Mouse (Mus musculus): ENCODE measurements around the gene Bcar1. TPM values are rescaled to one million over a fixed set of nuclear protein-coding genes. Genes with fewer than 3 reads are reported as not detected.

Bcar1 gene
- polyA plus RNA-seq, 2 experiments, result 4.3 to 5.6 TPM

DNA sequence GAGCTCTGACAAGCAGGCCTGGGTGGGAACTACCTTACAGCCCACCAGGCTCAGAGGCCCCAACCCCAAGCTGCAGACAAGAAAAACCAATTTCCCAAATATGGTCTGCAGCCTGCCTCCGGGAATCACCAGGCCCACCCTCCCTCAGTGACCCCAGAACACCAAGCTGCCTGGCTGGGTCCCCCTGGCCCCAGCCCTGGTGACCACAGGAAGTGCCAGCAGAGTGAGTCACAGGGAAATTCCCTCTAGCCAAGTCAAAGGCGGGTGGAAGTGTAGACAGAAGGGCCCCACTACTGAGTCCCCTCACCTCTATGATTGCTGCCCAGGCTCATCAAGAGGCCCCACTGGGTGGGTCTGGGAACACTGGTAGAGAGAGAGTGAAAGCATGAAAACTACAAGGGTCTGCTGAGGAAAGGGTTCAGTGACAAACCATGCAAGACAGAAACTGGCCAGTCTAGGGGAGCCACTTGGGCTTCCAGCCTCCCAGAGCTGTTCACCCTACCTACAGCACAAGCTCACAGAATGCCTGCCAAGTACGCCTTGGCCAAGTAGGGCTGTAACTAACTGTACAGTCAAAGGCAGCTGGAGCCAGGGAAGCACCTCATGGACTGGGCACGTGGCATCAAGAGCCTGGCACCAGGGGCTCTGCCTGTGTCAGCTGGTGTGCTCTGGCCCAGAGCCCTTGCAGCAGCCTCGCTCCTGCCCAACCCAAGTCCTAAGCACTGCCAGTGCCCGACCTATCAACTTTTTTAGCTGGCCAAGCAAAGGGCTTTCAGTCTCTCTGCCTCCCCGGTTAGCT lies 17.3 kb downstream of the Bcar1 start:
- no peak for ATAC-seq (ENCODE audit: insufficient read depth)

DNA sequence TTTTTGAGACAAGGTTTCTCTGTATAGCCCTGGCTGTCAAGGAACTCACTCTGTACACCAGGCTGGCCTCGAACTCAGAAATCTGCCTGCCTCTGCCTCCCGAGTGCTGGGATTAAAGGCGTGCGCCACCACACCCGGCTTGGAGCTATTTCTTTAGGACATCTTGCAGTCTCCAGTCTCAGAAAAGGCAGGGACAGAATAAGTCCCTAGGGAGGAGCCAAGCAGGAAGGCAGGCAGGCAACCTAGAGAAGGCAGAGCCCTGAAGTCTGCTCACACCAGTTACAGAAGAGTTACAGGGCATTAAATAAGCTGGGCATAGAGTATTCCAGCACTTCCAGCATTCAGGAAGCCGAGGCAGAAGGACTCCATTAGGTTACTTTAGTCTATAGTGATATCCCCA lies 18.3 kb downstream of the Bcar1 start:
- no peak for TF ChIP-seq CTCF (IDR thresholded peaks at IDR 0.05; ENCODE audit: low read depth)
- no peak for TF ChIP-seq EP300 (IDR thresholded peaks at IDR 0.05; ENCODE audit: low read depth)
- Histone ChIP-seq H3K27me3 (ENCODE audit: control insufficient read depth, insufficient read depth, low read length) (peaks cover 4% of the 10 kb centered on the region), H3K9me3 (ENCODE audit: control insufficient read depth, low read length) (no peaks in the 10 kb centered on the region), H3K27ac (no peak overlapping the region), H3K4me1 (replicated peaks; ENCODE audit: control insufficient read depth in 2 of 2, insufficient read depth in 2 of 2, low read length in 1 of 2) (peaks cover 0 to 22% of the 10 kb centered on the region in 2 experiments; a peak in 2 of 4 replicates), H3K4me3 (ENCODE audit: insufficient read depth in 1 of 2, low read depth in 2 of 2, low read length in 2 of 2) (no peak overlapping the region), H3K9ac (replicated peaks) (no peak overlapping the region), H3K4me2 (ENCODE audit: low read depth) (no peak overlapping the region), H3K36me3 (replicated peaks; ENCODE audit: control insufficient read depth, insufficient read depth, low read depth) (no peaks in the 10 kb centered on the region)
- DNase-seq (ENCODE audit: low read depth in 3 of 3, low spot score in 3 of 3), result no peak
- ATAC-seq (ENCODE audit: insufficient read depth), result no peak
- WGBS (ENCODE audit: insufficient replicate concordance), result 64% methylated on average over 6 of the region's 6 CpGs

More for the DNA sequence above, 17.3 kb downstream of the Bcar1 start:
- H3K27me3 ChIP-seq (ENCODE audit: control insufficient read depth, insufficient read depth, low read length), result peaks cover 13% of the 10 kb centered on the region
- H3K9ac ChIP-seq (replicated peaks), result no peak overlapping the region
- H3K4me3 ChIP-seq (ENCODE audit: insufficient read depth in 1 of 2, low read depth in 2 of 2, low read length in 2 of 2), result no peak overlapping the region
- TF ChIP-seq CTCF (IDR thresholded peaks at IDR 0.05; ENCODE audit: low read depth) (no peak), EP300 (IDR thresholded peaks at IDR 0.05; ENCODE audit: low read depth) (no peak)
- H3K36me3 ChIP-seq (replicated peaks; ENCODE audit: control insufficient read depth, insufficient read depth, low read depth), result no peaks in the 10 kb centered on the region
- H3K9me3 ChIP-seq (ENCODE audit: control insufficient read depth, low read length), result no peaks in the 10 kb centered on the region
- DNase-seq (ENCODE audit: low read depth in 3 of 3, low spot score in 3 of 3), result no peak
- H3K4me1 ChIP-seq (replicated peaks; ENCODE audit: control insufficient read depth in 2 of 2, insufficient read depth in 2 of 2, low read length in 1 of 2), result peaks cover 0 to 31% of the 10 kb centered on the region in 2 experiments; a peak in 2 of 4 replicates
- H3K4me2 ChIP-seq (ENCODE audit: low read depth), result no peak overlapping the region
- H3K27ac ChIP-seq, result no peak overlapping the region
- 36% methylated on average over 7 of the region's 7 CpGs for WGBS (ENCODE audit: insufficient replicate concordance)

DNA sequence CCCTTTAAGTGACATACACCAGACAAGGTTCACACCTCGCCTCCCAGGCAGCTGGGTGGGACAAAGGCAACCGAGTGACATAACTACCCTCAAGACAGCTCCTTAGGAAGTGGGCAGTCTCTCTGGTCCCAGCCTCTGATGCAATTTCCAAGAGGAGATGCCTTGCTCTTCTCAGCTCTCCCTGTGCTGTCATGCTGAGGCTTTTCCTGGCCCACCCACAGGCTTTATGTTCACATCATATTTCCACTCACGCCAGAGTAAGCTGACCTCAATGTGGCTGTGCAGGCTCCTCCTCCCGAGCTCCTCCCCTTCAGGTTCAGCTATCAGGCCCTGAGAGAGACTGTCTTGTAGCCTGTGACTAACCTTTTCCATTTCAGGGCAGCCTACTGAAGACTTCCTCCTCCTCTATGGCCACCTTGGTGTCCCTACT lies 23.5 kb downstream of the Bcar1 start:
- no peak overlapping the region for H3K4me3 ChIP-seq (ENCODE audit: insufficient read depth in 1 of 2, low read depth in 2 of 2, low read length in 2 of 2)
- H3K27ac ChIP-seq, result no peak overlapping the region
- no peaks in the 10 kb centered on the region for H3K27me3 ChIP-seq (ENCODE audit: control insufficient read depth, insufficient read depth, low read length)
- no peaks in the 10 kb centered on the region for H3K9me3 ChIP-seq (ENCODE audit: control insufficient read depth, low read length)
- no peaks in the 10 kb centered on the region for H3K36me3 ChIP-seq (replicated peaks; ENCODE audit: control insufficient read depth, insufficient read depth, low read depth)
- DNase-seq (ENCODE audit: low read depth in 3 of 3, low spot score in 3 of 3) (no peak), ATAC-seq (ENCODE audit: insufficient read depth) (no peak)
- no peak overlapping the region for H3K9ac ChIP-seq (replicated peaks)
- TF ChIP-seq CTCF (IDR thresholded peaks at IDR 0.05; ENCODE audit: low read depth) (no peak), EP300 (IDR thresholded peaks at IDR 0.05; ENCODE audit: low read depth) (no peak)
- WGBS (ENCODE audit: insufficient replicate concordance), result 36% methylated on average over 4 of the region's 4 CpGs
- peaks cover 0 to 13% of the 10 kb centered on the region in 2 experiments; a peak in 2 of 4 replicates for H3K4me1 ChIP-seq (replicated peaks; ENCODE audit: control insufficient read depth in 2 of 2, insufficient read depth in 2 of 2, low read length in 1 of 2)
- H3K4me2 ChIP-seq (ENCODE audit: low read depth), result no peak overlapping the region

DNA sequence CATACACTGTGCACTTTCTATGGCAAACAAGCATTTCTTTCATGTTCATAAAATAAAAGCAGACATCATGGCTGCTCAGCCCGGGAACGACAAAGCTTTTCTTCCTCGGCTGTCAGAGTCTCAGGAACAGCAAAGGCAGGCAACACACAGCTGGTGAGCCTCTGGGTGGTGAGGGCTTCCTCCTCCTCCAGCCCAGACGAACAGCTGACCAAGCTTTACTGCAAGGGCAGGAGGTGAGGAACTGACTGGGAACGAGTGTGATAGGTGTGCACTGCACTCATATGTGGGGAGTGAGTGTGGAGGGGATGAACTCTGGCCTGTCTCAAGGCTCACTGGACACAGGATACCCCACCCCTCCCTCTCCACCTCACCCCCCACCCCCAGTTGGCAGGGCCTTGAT lies 24.7 kb downstream of the Bcar1 start:
- ATAC-seq (ENCODE audit: insufficient read depth) (no peak), DNase-seq (ENCODE audit: low read depth in 3 of 3, low spot score in 3 of 3) (no peak)
- no peaks in the 10 kb centered on the region for H3K27me3 ChIP-seq (ENCODE audit: control insufficient read depth, insufficient read depth, low read length)
- no peak overlapping the region for H3K4me3 ChIP-seq (ENCODE audit: insufficient read depth in 1 of 2, low read depth in 2 of 2, low read length in 2 of 2)
- peaks cover 0 to 12% of the 10 kb centered on the region in 2 experiments; a peak in 2 of 4 replicates for H3K4me1 ChIP-seq (replicated peaks; ENCODE audit: control insufficient read depth in 2 of 2, insufficient read depth in 2 of 2, low read length in 1 of 2)
- H3K9me3 ChIP-seq (ENCODE audit: control insufficient read depth, low read length), result no peaks in the 10 kb centered on the region
- no peak overlapping the region for H3K4me2 ChIP-seq (ENCODE audit: low read depth)
- TF ChIP-seq EP300 (IDR thresholded peaks at IDR 0.05; ENCODE audit: low read depth) (no peak), CTCF (IDR thresholded peaks at IDR 0.05; ENCODE audit: low read depth) (no peak)
- H3K9ac ChIP-seq (replicated peaks), result no peak overlapping the region
- no peak overlapping the region for H3K27ac ChIP-seq
- H3K36me3 ChIP-seq (replicated peaks; ENCODE audit: control insufficient read depth, insufficient read depth, low read depth), result no peaks in the 10 kb centered on the region
- whole genome bisulfite sequencing (ENCODE audit: insufficient replicate concordance), result 57% methylated on average over 5 of the region's 5 CpGs

DNA sequence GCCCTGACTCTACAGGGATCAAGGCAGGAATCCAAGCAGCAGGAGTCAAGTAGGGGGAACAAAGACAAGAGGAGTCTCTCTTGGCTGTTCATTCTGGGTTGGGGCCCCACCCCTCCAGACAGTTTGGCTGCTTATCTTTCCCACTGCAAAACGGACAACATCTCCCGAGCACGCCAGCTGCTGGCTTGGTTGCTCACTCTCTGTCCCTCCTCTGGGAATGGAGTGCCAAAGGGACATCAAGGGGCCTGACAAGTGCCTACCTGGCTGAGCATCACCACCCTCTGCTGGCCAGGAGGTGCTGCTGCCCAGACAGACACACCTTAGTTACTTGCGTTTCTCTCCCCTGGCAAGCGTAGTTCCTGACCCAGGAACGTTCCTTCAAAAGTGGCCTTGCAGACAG lies 25.7 kb downstream of the Bcar1 start:
- DNase-seq (ENCODE audit: low read depth in 3 of 3, low spot score in 3 of 3), result no peak
- WGBS (ENCODE audit: insufficient replicate concordance), result 30% methylated on average over 6 of the region's 6 CpGs
- ATAC-seq (ENCODE audit: insufficient read depth), result peak; percentile 27; the same call in 1 of the 2 replicates
- no peaks in the 10 kb centered on the region for H3K9me3 ChIP-seq (ENCODE audit: control insufficient read depth, low read length)
- peak; percentile 55 for TF ChIP-seq CTCF (IDR thresholded peaks at IDR 0.05; ENCODE audit: low read depth)
- TF ChIP-seq EP300 (IDR thresholded peaks at IDR 0.05; ENCODE audit: low read depth), result no peak
- no peaks in the 10 kb centered on the region for H3K36me3 ChIP-seq (replicated peaks; ENCODE audit: control insufficient read depth, insufficient read depth, low read depth)
- H3K27me3 ChIP-seq (ENCODE audit: control insufficient read depth, insufficient read depth, low read length), result no peaks in the 10 kb centered on the region
- H3K9ac ChIP-seq (replicated peaks), result no peak overlapping the region
- H3K4me3 ChIP-seq (ENCODE audit: insufficient read depth in 1 of 2, low read depth in 2 of 2, low read length in 2 of 2), result no peak overlapping the region
- 0 out of 2 replicates have a peak overlapping the region, but pooled peaks have one; percentile 3 for H3K4me2 ChIP-seq (ENCODE audit: low read depth)
- peaks cover 0 to 12% of the 10 kb centered on the region in 2 experiments; a peak in 2 of 4 replicates for H3K4me1 ChIP-seq (replicated peaks; ENCODE audit: control insufficient read depth in 2 of 2, insufficient read depth in 2 of 2, low read length in 1 of 2)
- H3K27ac ChIP-seq, result no peak overlapping the region
